Mouse (Mus musculus) lung, adult 2 months (tissue): Measurements from ENCODE around the gene Gm9945.

Experiments used
- CTCF ChIP-seq: fragments of 200-500 bp; IDR thresholded peaks from 2 replicates; pipeline ENCODE4 v1.5.1; 2011; ENCODE audit warnings: mild to moderate bottlenecking, low read length, control low read depth; ENCODE audit not compliant: insufficient read depth
- POLR2A ChIP-seq: fragments of 200-500 bp; IDR thresholded peaks from 2 replicates; pipeline ENCODE4 v1.6.1; 2011; ENCODE audit warnings: low read depth, mild to moderate bottlenecking, control low read depth, low read length, borderline replicate concordance; ENCODE audit errors: extremely low read depth

DNA sequence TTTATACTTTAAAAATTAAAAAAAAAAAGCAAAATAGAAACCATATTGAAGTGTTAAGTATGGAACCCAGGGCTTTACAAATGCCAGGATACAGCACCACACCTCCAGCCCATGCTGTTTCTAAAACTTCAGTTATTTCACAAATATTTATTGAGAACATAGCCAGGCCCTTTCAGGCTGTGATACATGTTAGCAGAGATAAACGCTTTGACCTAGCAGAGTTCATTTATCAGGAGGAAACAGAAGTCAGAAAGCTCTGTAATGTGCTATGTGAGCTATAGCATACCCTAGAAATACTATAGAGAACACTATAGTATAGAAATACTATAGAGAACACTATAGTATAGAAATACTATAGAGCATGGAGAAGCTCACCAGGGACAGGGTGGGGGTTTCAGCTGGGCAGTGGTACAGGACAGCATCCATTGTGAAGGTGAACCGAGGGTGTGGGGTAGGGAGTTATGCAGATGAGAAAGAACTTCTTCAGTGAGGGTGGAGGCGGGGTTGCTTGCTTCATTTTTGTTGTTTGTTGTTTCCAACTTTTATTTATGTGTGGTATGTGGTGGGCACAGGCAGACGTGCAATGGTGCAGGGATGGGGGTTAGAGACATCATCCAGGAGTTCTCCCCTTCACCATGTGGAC lies 1.2 kb downstream of the Gm9945 start:
- TF ChIP-seq POLR2A (no peak), CTCF (no peak)
